Mouse (Mus musculus) left cerebral cortex, adult 11 months (tissue): ENCODE measurements around the gene Pmm1.
"Not testable (repeated sequence)": the region's sequence is repeated elsewhere in the genome, so short reads cannot be mapped to it uniquely, and the experiment has no call there.

Source experiments
- DNase-seq: peaks from one replicate; pipeline ENCODE4 v3.0.0; 2022; ENCODE audit warnings: low spot score

Gene Pmm1

GRCm38 (mm10) chr15:81926446-81926822 is 34.3 kb downstream of the Pmm1 start:
- DNase-seq = no peak

- DNase-seq = peak; percentile 94
Measured at GRCm38 (mm10) chr15:81925760-81926445, 34.8 kb downstream of the Pmm1 start, which contains the start of gene Polr3h. Gene Polr3h (minus strand): TSS chr15:81926240.

- no peak for DNase-seq
Measured at GRCm38 (mm10) chr15:81924933-81925332, 35.8 kb downstream of the Pmm1 start.

DNA sequence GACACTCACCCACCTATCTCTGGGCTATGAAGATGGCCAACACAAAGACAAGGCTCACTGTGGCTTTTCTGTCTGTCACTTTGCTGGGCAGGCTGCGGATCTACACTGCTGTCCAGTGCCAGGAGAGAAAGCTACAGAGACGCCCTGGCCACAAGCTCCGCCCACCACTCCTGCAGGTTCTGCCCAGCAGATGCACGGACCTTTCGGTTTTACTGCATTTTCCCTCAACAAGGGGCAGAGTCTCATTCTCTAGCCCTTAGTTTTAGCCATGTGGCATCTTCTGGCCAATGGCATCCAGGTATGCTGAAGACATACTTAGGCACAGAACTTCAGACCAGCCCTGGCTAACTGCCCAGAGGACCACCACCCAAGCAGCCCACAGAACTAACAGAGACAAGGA is 39.5 kb downstream of the Pmm1 start:
- DNase-seq = no peak

DNA sequence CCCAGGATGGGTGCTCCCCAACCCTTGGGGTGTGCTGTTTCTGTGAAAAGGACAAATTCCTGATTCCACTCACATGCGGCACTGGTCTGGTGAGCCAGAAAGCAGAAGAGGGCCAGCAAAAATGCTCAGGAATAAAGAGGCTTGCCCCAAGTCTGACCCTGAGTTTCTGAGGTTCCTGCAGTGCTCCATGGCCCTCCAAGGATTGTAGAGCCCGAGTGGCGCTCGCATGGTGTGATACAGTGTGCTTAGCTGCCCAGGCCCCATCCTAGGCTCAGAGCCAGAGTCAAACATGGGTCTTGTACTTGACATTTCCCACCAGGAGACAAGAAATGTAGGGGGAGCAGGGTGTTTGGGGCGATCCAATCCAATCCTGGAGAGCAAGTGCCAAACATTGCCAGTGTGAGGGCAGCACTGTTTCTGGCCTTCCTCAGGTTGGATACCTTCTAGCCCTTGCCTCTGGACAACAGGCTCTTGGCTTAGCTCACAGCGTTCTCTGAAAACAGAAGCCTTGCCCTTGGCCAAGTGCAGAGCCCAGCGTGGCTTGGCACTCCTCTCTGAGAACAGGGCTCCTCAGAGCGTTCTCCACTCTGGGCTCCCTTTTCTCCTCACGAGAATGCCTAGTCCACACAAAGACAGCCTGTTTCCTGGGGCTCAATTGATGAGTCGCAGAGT is 40.0 kb downstream of the Pmm1 start:
- no peak for DNase-seq

DNA sequence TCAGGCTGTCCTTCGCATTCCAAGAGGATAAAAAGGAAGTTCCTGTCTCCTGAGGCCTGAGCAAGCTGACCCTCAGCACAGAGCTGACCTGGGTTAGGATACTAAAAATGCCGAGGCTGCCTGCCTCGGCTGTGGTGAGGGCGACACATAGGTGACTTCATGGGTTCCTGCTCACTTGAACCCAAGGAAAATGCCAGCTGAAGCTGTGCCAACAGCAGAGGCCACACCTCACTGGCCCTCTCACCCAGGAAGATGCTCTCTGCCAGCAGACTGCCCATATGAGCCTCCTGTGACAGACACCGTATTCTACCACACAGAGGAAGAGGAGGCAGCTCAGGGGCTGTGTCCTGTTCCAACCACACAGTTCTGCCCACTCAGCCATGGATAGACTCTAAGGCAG is 41.7 kb downstream of the Pmm1 start:
- no peak for DNase-seq

- no peak for DNase-seq
Measured at GRCm38 (mm10) chr15:81917621-81918463, 42.9 kb downstream of the Pmm1 start.

DNA sequence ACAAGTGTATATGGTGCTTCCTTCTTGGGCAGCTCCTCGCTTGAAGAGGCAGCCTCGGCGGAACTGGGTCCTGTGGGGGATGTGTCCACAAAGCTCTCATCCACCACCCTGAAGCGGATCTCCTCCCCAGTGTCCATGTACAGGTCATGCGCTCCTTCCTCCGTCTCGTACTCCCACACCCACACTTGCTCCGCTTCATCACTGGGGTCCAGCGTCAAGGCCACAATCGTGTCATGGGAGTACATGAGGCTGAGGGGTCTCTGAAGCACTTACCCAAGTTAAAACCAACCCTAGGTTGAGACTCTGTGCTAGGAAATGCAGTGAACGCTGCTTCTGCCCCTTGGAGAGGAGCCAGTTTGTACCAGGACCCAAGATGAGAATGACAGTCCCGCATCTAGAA is 43.5 kb downstream of the Pmm1 start:
- no peak for DNase-seq

DNA sequence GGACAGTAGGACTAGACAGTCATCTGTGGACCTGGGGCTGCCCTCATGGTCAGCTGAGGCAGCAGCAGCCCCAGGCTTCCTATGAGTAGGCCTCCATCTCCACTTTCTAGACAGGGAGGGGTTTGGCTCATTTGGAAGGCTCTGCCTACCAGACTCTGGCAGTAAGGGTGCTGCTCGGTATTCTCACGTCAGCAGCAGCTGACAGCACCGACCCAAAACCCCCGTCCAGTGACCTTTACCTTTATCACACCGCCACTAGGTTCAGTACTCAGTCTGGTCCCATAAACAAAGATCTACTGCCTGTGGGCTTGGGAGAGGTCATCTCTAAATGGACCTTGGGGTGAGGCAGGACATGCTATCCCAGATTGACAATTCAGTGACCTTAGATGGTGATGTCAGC is 45.1 kb downstream of the Pmm1 start:
- DNase-seq = no peak

- DNase-seq = no peak
Measured at GRCm38 (mm10) chr15:81914668-81915067, 46.1 kb downstream of the Pmm1 start.

DNA sequence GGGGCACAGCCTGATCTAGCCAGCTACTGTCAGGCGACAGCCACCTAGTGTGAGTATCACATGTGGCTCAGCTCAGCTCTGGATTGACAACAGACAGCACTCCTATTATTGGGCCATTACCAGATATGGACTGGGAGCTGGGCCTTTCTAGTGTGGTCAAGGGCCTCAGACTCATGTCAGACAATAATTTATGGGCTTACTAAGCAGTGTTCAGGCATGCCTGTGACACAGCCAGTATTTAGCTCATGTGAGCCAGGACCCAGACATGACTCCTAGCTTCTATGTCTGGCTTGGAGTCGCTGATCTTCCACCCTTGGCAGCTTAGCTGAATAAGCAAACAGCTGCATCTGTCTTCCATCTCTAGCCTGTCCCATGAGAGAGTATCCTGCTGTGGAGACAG is 48.2 kb downstream of the Pmm1 start:
- DNase-seq = no peak

GRCm38 (mm10) chr15:81908767-81909166 is 52.0 kb downstream of the Pmm1 start:
- DNase-seq = not testable (repeated sequence)

- DNase-seq = no peak
Measured at GRCm38 (mm10) chr15:81907953-81908352, 52.8 kb downstream of the Pmm1 start.

DNA sequence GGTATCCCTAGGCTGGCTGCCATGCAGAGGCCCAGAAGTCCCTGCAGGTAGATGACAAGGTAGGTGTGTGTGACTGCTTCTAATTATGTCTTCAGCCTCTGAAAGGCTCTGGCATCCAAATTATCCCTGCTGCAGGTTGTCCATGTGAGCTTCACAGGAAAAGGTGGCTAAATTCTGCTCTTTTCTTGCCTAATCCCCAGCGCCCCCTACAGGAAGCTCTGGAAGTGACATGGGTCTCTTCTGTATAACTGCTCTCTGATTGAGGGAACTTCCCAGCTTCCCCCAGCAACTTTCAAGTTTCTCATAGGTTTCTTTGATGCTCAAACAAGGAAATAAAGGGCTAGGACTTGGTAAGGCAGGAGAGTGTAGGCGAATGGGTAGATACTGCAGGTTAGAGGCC is 55.8 kb downstream of the Pmm1 start:
- DNase-seq = no peak
